Mouse (Mus musculus): Measurements from ENCODE around the gene Gm20441.
"Not testable (repeated sequence)": the region's sequence is repeated elsewhere in the genome, so short reads cannot be mapped to it uniquely, and the experiment has no call there.

Gm20441 gene

GRCm38 (mm10) chr10:75779206-75780174, 1.3 kb downstream of the Gm20441 start:
- DNase-seq: no peak

GRCm38 (mm10) chr10:75777885-75778284, 2.9 kb downstream of the Gm20441 start:
- no peak for DNase-seq

- DNase-seq: no peak
Observed at GRCm38 (mm10) chr10:75776562-75776961, 4.2 kb downstream of the Gm20441 start.

GRCm38 (mm10) chr10:75774587-75774986, 6.2 kb downstream of the Gm20441 start:
- DNase-seq: no peak

- DNase-seq: no peak
Observed at GRCm38 (mm10) chr10:75774102-75774501, 6.7 kb downstream of the Gm20441 start.

GRCm38 (mm10) chr10:75772795-75773664, 7.7 kb downstream of the Gm20441 start, which contains the start of gene Ddt:
TSS of gene Ddt (minus strand) at chr10:75773414.
- peak; percentile 85 for DNase-seq

GRCm38 (mm10) chr10:75767756-75768155, 13.0 kb downstream of the Gm20441 start:
- not testable (repeated sequence) for DNase-seq

GRCm38 (mm10) chr10:75766856-75767255, 13.9 kb downstream of the Gm20441 start:
- DNase-seq: no peak

GRCm38 (mm10) chr10:75764519-75765473, 16.0 kb downstream of the Gm20441 start:
- DNase-seq: peak; percentile 77

GRCm38 (mm10) chr10:75763682-75764518, 16.9 kb downstream of the Gm20441 start, which contains the start of gene Cabin1:
TSS of gene Cabin1 (minus strand) at chr10:75764341.
- peak; percentile 97 for DNase-seq

- DNase-seq: no peak
Observed at GRCm38 (mm10) chr10:75762413-75762812, 18.3 kb downstream of the Gm20441 start.

- no peak for DNase-seq
Observed at GRCm38 (mm10) chr10:75760311-75760710, 20.4 kb downstream of the Gm20441 start.

GRCm38 (mm10) chr10:75756719-75757118, 24.0 kb downstream of the Gm20441 start:
- no peak for DNase-seq

- peak; percentile 79 for DNase-seq
Observed at GRCm38 (mm10) chr10:75744017-75744416, 36.7 kb downstream of the Gm20441 start.

GRCm38 (mm10) chr10:75743369-75743768, 37.4 kb downstream of the Gm20441 start:
- no peak for DNase-seq

- DNase-seq: no peak
Observed at GRCm38 (mm10) chr10:75740866-75741265, 39.9 kb downstream of the Gm20441 start.

- DNase-seq: no peak
Observed at GRCm38 (mm10) chr10:75725449-75725848, 55.3 kb downstream of the Gm20441 start.
